Mouse (Mus musculus): ENCODE measurements at regions not wholly inside any gene's neighbourhood (a gene's known extent, or its start where the extent isn't known, plus 50 kb on each side); places are given as distances from the start of the nearest gene placed in this dataset.
A peak's percentile ranks its signal among the peaks of the same experiment; 100 is the strongest.

DNA sequence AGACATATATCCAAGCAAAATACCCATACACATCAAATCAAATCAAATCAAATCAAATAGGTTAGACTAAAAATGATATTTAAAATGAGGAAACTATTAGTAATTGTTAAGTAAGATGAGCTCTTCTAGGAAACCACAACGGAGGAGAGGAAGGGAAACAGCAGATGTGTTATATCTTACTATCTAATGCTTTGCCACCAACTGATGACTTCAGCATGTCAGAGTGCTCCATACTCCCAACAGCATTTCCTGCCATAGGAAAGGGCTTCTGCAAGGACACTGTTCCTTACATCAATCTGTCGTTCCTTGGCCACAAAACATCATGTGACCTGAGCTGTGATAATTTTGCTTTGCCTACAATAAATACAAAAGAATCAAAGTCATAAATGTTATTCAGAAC, 221.8 kb upstream of the Slc24a2 start:
- WGBS, result 58% methylated on average over 2 of the region's 2 CpGs
- H3K4me1 ChIP-seq, result no peaks in the 10 kb centered on the region
- no peaks in the 10 kb centered on the region for H3K27me3 ChIP-seq
- no peaks in the 10 kb centered on the region for H3K9me3 ChIP-seq (replicated peaks)
- H3K4me2 ChIP-seq (replicated peaks), result no peak overlapping the region
- no peak overlapping the region for H3K9ac ChIP-seq
- ATAC-seq (ENCODE audit: insufficient number of reproducible peaks, low FRiP score, low TSS enrichment, low read depth), result no peak
- H3K27ac ChIP-seq (replicated peaks), result no peak overlapping the region
- no peak overlapping the region for H3K4me3 ChIP-seq (replicated peaks)
- H3K36me3 ChIP-seq, result no peaks in the 10 kb centered on the region

DNA sequence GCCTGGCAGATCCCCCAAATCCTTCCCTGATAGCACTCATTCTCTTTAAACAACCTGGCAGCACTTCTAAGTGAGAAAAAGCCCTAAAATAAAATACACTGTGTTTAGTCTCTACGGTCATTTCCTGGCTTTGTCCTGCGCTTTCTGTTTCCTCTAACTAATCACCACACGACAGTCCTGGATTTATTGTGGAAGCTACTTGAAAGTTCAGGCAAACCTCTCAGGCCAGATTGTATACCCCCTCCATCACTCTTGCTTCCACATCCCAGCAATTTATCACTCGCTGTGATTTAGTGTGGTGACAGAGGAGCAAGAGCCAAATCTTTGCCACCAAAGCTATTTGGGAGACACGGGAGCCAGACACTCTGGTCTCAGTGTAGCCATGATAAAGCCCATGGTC, 221.0 kb upstream of the Slc24a2 start:
- Histone ChIP-seq H3K9ac (no peak overlapping the region), H3K36me3 (no peaks in the 10 kb centered on the region), H3K4me3 (replicated peaks) (no peak overlapping the region), H3K9me3 (replicated peaks) (no peaks in the 10 kb centered on the region), H3K4me1 (no peaks in the 10 kb centered on the region), H3K4me2 (replicated peaks) (no peak overlapping the region), H3K27ac (replicated peaks) (no peak overlapping the region), H3K27me3 (no peaks in the 10 kb centered on the region)
- no peak for ATAC-seq (ENCODE audit: insufficient number of reproducible peaks, low FRiP score, low TSS enrichment, low read depth)
- WGBS, result 69% methylated on average over 5 of the region's 5 CpGs

DNA sequence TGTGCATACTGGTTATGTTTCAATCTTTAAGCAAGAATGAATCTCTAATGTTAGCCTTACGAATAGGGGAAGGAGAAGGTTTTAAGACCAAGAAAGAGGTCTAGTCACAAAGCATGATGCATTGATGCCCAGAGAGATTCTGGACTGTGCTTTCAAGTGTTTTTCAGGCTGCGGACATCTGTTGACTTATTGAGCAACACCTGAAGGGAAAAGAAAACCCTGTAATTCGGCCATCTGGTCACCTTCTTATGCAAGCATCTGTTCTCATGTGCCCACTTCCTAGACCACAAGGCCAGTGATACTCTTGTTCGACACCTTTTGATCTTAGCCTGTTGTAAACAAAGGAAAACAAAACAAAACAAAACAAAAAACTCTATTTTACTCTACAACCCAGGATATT, 218.1 kb upstream of the Slc24a2 start:
- Histone ChIP-seq H3K36me3 (no peaks in the 10 kb centered on the region), H3K9me3 (replicated peaks) (no peaks in the 10 kb centered on the region), H3K4me1 (no peaks in the 10 kb centered on the region), H3K4me3 (replicated peaks) (no peak overlapping the region), H3K9ac (no peak overlapping the region), H3K27ac (replicated peaks) (no peak overlapping the region), H3K27me3 (no peaks in the 10 kb centered on the region), H3K4me2 (replicated peaks) (no peak overlapping the region)
- 86% methylated on average over 4 of the region's 4 CpGs for WGBS
- no peak for ATAC-seq (ENCODE audit: insufficient number of reproducible peaks, low FRiP score, low TSS enrichment, low read depth)

DNA sequence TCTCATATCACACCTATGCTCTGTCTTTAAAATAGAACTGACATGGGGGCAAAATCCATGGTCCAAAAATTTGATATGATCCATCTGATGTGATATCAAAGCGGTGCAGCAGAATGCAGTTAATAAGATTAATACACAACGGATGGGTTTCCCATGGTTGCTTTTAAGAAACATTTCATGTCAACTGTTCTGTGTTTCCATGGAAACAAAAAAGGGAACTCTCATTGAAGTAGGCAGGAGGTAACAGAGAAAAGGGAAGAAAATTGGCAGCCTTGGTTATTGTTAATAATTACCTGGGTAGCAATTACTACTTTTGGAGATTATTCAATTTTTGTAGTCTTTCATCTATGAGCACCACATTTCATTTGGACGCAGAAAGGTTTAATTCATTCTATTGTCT, 216.6 kb upstream of the Slc24a2 start:
- 78% methylated on average over 3 of the region's 3 CpGs for WGBS
- no peak for ATAC-seq (ENCODE audit: insufficient number of reproducible peaks, low FRiP score, low TSS enrichment, low read depth)
- no peak overlapping the region for H3K4me3 ChIP-seq (replicated peaks)

DNA sequence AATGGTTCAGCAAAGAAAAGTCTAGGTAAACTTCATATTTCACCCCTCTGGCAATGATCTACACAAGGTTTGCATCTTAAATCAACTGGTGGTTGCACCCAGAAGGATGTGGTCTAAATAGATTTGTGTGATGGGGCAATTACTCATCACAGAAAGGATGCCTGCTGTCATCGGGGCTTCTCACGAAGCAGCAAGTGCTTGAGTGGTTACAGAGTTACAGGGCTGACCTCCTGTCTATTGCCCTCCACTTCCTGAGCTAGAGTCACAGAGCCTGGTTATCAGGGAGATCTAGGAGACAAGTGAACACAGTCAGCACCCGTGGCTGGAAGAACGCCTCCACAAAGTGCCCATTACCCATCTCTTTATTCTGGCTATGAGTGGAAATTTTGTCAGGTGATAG, 203.9 kb upstream of the Slc24a2 start:
- H3K27me3 ChIP-seq, result no peaks in the 10 kb centered on the region
- no peak for ATAC-seq (ENCODE audit: insufficient number of reproducible peaks, low FRiP score, low TSS enrichment, low read depth)
- H3K36me3 ChIP-seq, result no peaks in the 10 kb centered on the region
- WGBS, result 64% methylated on average over 4 of the region's 4 CpGs
- no peaks in the 10 kb centered on the region for H3K4me1 ChIP-seq
- H3K27ac ChIP-seq (replicated peaks), result no peak overlapping the region
- H3K9me3 ChIP-seq (replicated peaks), result no peaks in the 10 kb centered on the region
- no peak overlapping the region for H3K4me3 ChIP-seq (replicated peaks)
- H3K4me2 ChIP-seq (replicated peaks), result no peak overlapping the region
- no peak overlapping the region for H3K9ac ChIP-seq

More for the DNA sequence above, 216.6 kb upstream of the Slc24a2 start:
- Histone ChIP-seq H3K9me3 (replicated peaks) (no peaks in the 10 kb centered on the region), H3K36me3 (no peaks in the 10 kb centered on the region), H3K27ac (replicated peaks) (no peak overlapping the region), H3K4me2 (replicated peaks) (no peak overlapping the region), H3K9ac (no peak overlapping the region), H3K27me3 (no peaks in the 10 kb centered on the region), H3K4me1 (no peaks in the 10 kb centered on the region)

DNA sequence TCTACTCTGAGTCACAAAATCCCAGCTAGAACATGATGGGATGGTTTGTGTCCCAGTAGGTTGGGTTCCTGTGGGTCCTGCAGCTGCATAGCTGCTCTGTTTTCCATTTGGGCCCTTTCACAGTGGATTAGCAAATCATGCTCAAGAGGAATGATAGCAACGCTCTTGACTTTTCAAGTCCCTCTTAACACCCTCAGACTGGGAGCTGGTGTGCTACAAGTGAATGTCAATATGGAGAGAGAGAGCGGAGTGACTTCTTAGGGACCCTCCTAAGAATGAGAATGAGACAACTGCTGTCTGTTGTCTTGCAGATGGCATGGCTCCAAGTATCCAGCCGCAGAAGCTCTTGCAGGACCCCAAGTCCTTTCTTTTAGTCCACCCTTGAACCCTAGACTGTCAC, 198.1 kb upstream of the Slc24a2 start:
- H3K4me2 ChIP-seq (replicated peaks), result no peak overlapping the region
- no peak overlapping the region for H3K9ac ChIP-seq
- H3K27me3 ChIP-seq, result no peaks in the 10 kb centered on the region
- H3K4me3 ChIP-seq (replicated peaks), result no peak overlapping the region
- no peaks in the 10 kb centered on the region for H3K4me1 ChIP-seq
- no peaks in the 10 kb centered on the region for H3K9me3 ChIP-seq (replicated peaks)
- no peaks in the 10 kb centered on the region for H3K36me3 ChIP-seq
- WGBS, result 72% methylated on average over 3 of the region's 3 CpGs
- H3K27ac ChIP-seq (replicated peaks), result no peak overlapping the region
- no peak for ATAC-seq (ENCODE audit: insufficient number of reproducible peaks, low FRiP score, low TSS enrichment, low read depth)

DNA sequence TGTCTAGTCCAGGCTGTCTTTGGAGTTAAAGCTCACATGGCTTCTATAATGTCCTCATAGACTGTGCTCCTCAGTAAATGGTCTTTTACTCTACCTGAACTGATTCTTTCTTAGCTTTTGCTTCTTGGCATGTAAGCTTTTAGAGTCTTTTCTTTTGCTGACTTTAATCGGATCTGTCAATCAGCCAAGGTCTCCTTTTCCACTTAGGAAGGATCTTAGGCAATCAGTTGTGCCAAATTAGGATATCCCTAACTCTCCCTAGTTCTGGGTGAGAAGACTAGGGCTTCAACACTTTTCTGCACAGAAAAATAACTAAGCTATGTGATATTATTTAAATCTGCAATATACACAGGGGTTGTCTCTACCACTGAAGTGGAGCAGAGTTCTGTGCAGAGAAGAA, 193.8 kb upstream of the Slc24a2 start:
- H3K9ac ChIP-seq, result no peak overlapping the region
- H3K4me2 ChIP-seq (replicated peaks), result no peak overlapping the region
- ATAC-seq (ENCODE audit: insufficient number of reproducible peaks, low FRiP score, low TSS enrichment, low read depth), result no peak
- H3K27me3 ChIP-seq, result no peaks in the 10 kb centered on the region
- H3K36me3 ChIP-seq, result no peaks in the 10 kb centered on the region
- H3K4me3 ChIP-seq (replicated peaks), result no peak overlapping the region
- no peak overlapping the region for H3K27ac ChIP-seq (replicated peaks)
- no peaks in the 10 kb centered on the region for H3K9me3 ChIP-seq (replicated peaks)
- no peaks in the 10 kb centered on the region for H3K4me1 ChIP-seq
- 69% methylated on average over 1 of the region's 1 CpGs for WGBS

DNA sequence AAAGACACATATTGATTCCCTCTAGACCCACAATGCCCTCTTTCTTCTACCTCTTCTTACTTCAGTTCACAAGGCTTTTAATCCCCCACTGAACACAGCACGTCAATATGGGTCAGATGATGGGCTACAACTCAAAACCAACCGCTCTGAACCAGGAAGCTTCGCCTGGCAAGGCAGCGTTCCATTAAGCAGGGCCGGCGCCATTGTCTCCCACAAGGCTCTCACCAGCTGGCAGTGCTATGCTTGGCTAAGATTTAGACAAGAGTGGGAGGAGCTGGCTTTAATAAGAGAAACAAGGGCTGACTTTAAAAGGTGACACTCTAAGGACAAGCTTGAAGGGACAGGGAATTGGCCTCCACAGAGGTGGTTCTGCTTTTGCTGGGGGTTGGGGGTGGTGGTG, 192.3 kb upstream of the Slc24a2 start:
- Histone ChIP-seq H3K9me3 (replicated peaks) (no peaks in the 10 kb centered on the region), H3K36me3 (no peaks in the 10 kb centered on the region), H3K9ac (no peak overlapping the region), H3K4me3 (replicated peaks) (no peak overlapping the region), H3K4me1 (no peaks in the 10 kb centered on the region), H3K27me3 (no peaks in the 10 kb centered on the region), H3K27ac (replicated peaks) (no peak overlapping the region), H3K4me2 (replicated peaks) (no peak overlapping the region)
- 70% methylated on average over 6 of the region's 6 CpGs for WGBS
- ATAC-seq (ENCODE audit: insufficient number of reproducible peaks, low FRiP score, low TSS enrichment, low read depth), result no peak

DNA sequence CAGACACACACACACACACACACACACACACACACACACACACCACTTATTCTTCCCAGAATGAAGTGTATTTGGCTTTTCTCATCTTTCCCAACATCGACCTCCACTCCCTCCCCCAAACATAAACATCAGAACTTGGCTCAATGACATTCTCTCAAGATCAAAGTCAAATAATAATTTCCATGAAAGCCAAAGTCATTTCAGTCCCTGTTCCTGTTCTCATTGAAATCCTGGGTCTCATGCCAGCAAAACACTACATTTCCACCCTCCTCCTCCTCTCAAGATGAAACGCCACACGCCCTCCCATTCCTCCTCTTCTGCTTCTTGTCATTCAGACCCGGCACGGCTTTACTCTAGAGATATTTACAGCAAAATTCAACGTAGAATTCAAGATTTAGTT, 173.1 kb upstream of the Slc24a2 start:
- no peaks in the 10 kb centered on the region for H3K9me3 ChIP-seq (replicated peaks)
- WGBS, result 7% methylated on average over 6 of the region's 6 CpGs
- no peak overlapping the region for H3K9ac ChIP-seq
- peaks cover 11% of the 10 kb centered on the region for H3K4me1 ChIP-seq
- no peak for ATAC-seq (ENCODE audit: insufficient number of reproducible peaks, low FRiP score, low TSS enrichment, low read depth)
- no peak overlapping the region for H3K27ac ChIP-seq (replicated peaks)
- H3K4me3 ChIP-seq (replicated peaks), result no peak overlapping the region
- peak overlapping the region; percentile 27 for H3K4me2 ChIP-seq (replicated peaks)
- no peaks in the 10 kb centered on the region for H3K27me3 ChIP-seq
- no peaks in the 10 kb centered on the region for H3K36me3 ChIP-seq

DNA sequence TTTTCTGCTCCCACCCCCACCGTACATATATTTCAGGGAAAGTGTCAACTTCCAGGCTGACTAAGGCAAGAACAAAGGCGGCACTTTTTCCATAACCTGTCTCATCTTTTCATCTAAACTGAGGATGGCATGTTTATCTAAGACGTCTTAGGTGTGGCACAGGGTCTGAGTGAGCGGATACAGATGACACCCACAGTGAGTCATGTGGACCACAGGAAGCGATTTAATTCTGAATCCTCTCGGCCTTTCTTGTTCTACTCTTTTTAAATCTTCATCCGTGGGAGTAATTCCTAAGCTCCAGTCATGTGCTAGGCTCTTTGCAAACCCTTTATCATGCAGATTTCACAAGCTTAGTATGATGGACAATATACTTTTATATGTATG, 171.9 kb upstream of the Slc24a2 start:
- no peak for ATAC-seq (ENCODE audit: insufficient number of reproducible peaks, low FRiP score, low TSS enrichment, low read depth)
- Histone ChIP-seq H3K4me3 (replicated peaks) (no peak overlapping the region), H3K4me1 (peaks cover 11% of the 10 kb centered on the region), H3K27ac (replicated peaks) (no peak overlapping the region), H3K9ac (no peak overlapping the region), H3K27me3 (no peaks in the 10 kb centered on the region), H3K4me2 (replicated peaks) (no peak overlapping the region), H3K36me3 (no peaks in the 10 kb centered on the region), H3K9me3 (replicated peaks) (no peaks in the 10 kb centered on the region)
- WGBS, result 52% methylated on average over 7 of the region's 7 CpGs

DNA sequence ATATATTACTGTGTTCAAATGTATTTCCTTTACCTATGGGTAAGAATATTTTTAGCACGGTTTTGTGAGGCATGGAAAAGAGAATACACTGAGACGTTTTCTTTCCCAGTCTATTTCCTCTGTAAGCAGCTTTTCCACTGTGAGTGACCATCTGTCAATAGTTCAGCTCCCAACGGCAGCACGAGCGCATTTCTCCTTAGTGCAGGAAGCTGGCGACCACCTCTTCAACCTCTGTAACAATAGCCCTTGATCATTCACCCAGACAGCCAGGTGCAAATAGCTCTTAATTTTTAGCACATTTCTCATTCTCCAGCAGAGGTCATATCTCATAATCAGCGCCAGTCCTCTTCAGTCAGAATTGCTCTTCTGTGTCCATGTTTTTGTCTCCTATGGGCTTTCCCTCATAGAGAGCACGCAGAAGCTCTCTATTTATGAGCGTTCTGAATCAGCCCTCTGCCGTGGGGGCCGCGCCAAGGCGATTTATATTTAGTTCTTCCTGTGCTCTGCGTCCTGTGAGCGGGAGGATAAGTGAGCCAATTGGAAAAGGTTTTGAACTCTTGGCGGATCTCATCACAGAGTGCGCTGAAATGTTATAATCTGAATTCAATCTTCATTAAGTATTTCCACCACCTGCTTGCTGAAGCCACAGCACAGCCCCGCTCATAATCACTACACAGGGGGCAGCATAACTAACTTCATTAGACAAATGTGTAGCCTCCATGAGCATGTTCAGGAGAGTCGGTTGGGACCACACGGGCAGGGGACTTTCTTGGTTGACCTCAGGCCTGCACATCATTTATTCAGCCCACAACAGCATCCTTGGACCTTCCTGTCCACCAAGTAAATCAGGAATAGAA, 171.3 kb upstream of the Slc24a2 start:
- Histone ChIP-seq H3K9me3 (replicated peaks) (no peaks in the 10 kb centered on the region), H3K27ac (replicated peaks) (0 out of 2 replicates have a peak overlapping the region, but pooled peaks have one; percentile 1), H3K36me3 (no peaks in the 10 kb centered on the region), H3K4me3 (replicated peaks) (no peak overlapping the region), H3K4me2 (replicated peaks) (peak overlapping the region; percentile 27; the same call in 1 of the 2 replicates), H3K9ac (no peak overlapping the region), H3K27me3 (no peaks in the 10 kb centered on the region), H3K4me1 (peaks cover 11% of the 10 kb centered on the region)
- ATAC-seq (ENCODE audit: insufficient number of reproducible peaks, low FRiP score, low TSS enrichment, low read depth), result no peak
- 33% methylated on average over 20 of the region's 20 CpGs for WGBS

DNA sequence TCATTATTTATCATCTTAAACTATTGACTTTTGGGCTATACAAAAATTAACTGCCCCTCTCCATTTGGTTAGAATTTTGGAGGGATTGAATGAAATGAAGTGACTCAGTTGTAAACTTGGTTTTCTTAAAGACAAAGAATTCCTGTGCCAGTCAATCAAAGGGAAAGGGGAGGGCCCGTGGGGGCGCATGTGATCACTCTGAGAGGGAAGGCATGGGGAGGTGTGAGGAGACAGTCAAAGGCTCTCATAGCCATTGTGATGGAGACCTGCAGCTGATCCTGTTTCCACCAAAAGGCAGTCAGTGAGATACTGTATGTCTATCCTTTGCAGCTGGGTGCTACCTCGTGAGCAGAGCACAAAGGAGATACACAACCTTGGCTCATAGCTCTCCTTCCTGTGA, 156.6 kb upstream of the Slc24a2 start:
- Histone ChIP-seq H3K27me3 (no peaks in the 10 kb centered on the region), H3K9me3 (replicated peaks) (no peaks in the 10 kb centered on the region), H3K9ac (no peak overlapping the region), H3K4me1 (no peaks in the 10 kb centered on the region), H3K4me3 (replicated peaks) (no peak overlapping the region), H3K4me2 (replicated peaks) (no peak overlapping the region), H3K36me3 (no peaks in the 10 kb centered on the region), H3K27ac (replicated peaks) (no peak overlapping the region)
- 87% methylated on average over 3 of the region's 3 CpGs for WGBS
- ATAC-seq (ENCODE audit: insufficient number of reproducible peaks, low FRiP score, low TSS enrichment, low read depth), result no peak
